Mouse (Mus musculus) thymus, postnatal 4 days (tissue): ENCODE data around the gene Gm8765.
"Not testable (repeated sequence)": the region's sequence is repeated elsewhere in the genome, so short reads cannot be mapped to it uniquely, and the experiment has no call there.

Experiments
- DNase-seq: peaks from one replicate; pipeline ENCODE4 v3.0.0; 2021

Gm8765 gene

GRCm38 (mm10) chr13:50698012-50698411 is at the start of gene Gm8765:
Gene Gm8765, plus strand, starts transcription at chr13:50698312.
- not testable (repeated sequence) for DNase-seq

- DNase-seq = not testable (repeated sequence)
These were observed 49.3 kb upstream of the Gm8765 start for GRCm38 (mm10) chr13:50648771-50649170.

- DNase-seq = not testable (repeated sequence)
These were observed 52.2 kb downstream of the Gm8765 start for GRCm38 (mm10) chr13:50750282-50750681.

GRCm38 (mm10) chr13:50751732-50752131 is 53.6 kb downstream of the Gm8765 start:
- DNase-seq = no peak

- not testable (repeated sequence) for DNase-seq
These were observed 54.8 kb downstream of the Gm8765 start for GRCm38 (mm10) chr13:50752961-50753360.
